In the genomic region with DNA sequence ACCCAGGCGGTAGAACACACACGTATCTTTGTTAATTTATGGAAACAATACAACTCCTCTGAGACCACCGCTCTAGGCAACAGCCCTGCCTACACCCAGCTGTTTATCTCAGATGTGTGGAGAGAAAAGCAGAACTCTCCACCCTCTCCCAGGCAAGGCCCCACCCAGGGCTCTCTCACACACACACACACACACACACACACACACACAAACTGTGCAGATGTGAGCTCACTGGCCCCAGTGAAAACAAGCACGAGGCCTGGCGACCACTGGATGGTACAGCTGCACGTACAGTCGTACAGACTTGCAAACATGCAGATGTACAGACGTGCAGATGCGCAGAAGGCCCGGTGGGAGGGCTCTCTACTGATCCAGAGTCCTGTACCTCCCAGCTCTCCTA, we compare ENCODE assay signal across 1 mouse cellular context.
TF ChIP-seq lines count a peak whose summit lies in the region.

No protein-coding gene starts in this region.

TF ChIP-seq in MEL, 35 proteins besides CTCF, POLR2A, EP300 and RAD21 (continued from another document):
- peak; percentile 98; the same call in 1 of the 2 replicates for TF ChIP-seq MAZ (IDR thresholded peaks at IDR 0.05; ENCODE audit: low read depth, low read length)
- no peak for TF ChIP-seq JUND (IDR thresholded peaks at IDR 0.05; ENCODE audit: low read depth, low read length)
- no peak for TF ChIP-seq MAX (IDR thresholded peaks at IDR 0.05; ENCODE audit: low read length)
- no peak for TF ChIP-seq ZC3H11A (IDR thresholded peaks at IDR 0.05; ENCODE audit: low read depth, low read length)
- TF ChIP-seq GATA1 (IDR thresholded peaks at IDR 0.05; ENCODE audit: low read depth, low read length), result peak; percentile 76
- peak; percentile 10; the same call in 1 of the 2 replicates for TF ChIP-seq RCOR1 (IDR thresholded peaks at IDR 0.05; ENCODE audit: low read depth, low read length)
- TF ChIP-seq NELFE (IDR thresholded peaks at IDR 0.05; ENCODE audit: low read depth, low read length), result no peak; the same call in none of the 2 replicates
- peak; percentile 88 for TF ChIP-seq TAL1 (IDR thresholded peaks at IDR 0.05; ENCODE audit: low read length)
- no peak for TF ChIP-seq GABPA (IDR thresholded peaks at IDR 0.05; ENCODE audit: low read depth, low read length)
- no peak for TF ChIP-seq ELF1 (IDR thresholded peaks at IDR 0.05; ENCODE audit: low read depth, low read length)
- TF ChIP-seq CHD2 (IDR thresholded peaks at IDR 0.05; ENCODE audit: low read length), result no peak
- no peak for TF ChIP-seq MYB (IDR thresholded peaks at IDR 0.05; ENCODE audit: low read depth, low read length)
- peak; percentile 85 for TF ChIP-seq MXI1 (IDR thresholded peaks at IDR 0.05; ENCODE audit: low read depth, low read length)
TF ChIP-seq in MEL: peak in this region for 13.
